Mouse (Mus musculus) T-cell, adult 2 months (primary cell): ENCODE measurements at regions not wholly inside any gene's neighbourhood (a gene's known extent, or its start where the extent isn't known, plus 50 kb on each side); places are given as distances from the start of the nearest gene placed in this dataset.
A peak's percentile ranks its signal among the peaks of the same experiment; 100 is the strongest.

Experiments
- DNase-seq: peaks from one replicate; pipeline ENCODE4 v3.0.0; 2022; ENCODE audit warnings: low spot score

DNA sequence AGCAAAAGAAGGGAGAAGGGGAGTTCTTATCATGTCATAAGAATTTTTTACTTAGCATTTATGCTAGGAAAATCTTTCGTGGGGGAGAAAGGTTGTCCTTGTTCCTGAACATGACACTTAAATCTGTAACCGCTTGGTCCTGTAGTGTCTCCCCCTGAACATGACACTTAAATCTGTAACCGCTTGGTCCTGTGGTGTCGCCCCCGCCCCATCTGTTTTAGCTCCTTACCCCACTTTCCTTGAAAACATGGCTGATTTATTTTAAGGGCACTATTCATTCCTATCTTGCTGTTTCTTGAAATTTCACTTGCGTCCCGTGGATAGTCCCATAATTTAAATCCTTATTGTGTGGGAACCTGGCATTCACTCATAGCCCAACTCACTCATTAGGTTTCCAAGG lies 82.2 kb downstream of the Rap2a start:
- no peak for DNase-seq

DNA sequence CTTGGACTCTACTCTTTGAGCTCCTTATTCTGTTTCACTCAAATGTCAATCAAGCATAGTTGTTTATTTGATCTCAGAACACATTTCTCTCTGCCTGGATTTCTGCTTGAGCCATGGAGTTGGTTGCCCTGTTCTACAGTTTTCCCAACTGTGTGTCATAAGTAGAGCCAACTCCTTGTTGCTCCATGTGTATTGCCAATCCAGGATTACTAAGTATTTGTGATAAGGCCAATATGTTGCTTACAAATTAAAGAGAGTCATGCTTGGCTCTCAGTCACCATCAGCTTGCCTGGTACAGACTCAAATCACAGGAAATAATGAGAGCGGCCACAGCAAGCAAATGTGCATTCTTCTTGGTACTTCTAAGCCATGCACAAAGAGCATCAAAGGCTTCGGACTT lies 82.7 kb downstream of the Rap2a start:
- no peak for DNase-seq

DNA sequence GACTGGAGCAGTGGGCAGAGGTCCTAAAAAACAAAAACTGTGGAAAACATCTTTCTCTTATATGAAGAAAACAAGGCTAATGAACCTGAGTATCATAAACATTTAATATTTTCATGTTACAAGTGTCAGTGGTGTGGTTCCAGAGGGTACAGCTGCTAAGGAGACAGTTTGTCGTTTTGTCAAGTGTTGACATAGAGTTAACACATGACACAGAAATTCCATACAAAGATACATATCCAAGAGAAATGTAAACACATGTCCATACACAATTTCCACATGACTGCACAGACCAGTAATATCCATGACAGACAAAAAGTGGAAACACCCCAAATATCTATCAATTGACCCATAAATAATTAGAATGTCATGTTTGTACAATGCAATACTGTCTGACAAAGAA lies 88.7 kb downstream of the Rap2a start:
- DNase-seq, result no peak

DNA sequence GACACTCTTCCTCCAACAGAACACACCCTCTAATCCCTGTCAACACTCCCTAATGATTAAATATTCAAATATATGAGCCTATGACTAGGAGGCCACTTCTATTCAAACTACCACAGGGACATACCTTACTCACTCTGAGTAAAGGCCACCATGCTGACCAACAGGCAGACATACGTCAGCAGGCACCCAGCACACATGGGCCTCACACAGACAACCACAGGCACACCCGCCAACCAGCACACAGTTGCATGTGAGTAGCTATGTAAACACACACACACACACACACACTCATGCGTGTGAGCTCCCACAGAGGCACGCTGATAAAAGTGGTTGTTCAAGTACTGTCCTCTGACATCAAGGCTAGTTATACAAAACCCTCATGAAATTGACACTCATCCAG lies 89.8 kb downstream of the Rap2a start:
- no peak for DNase-seq

DNA sequence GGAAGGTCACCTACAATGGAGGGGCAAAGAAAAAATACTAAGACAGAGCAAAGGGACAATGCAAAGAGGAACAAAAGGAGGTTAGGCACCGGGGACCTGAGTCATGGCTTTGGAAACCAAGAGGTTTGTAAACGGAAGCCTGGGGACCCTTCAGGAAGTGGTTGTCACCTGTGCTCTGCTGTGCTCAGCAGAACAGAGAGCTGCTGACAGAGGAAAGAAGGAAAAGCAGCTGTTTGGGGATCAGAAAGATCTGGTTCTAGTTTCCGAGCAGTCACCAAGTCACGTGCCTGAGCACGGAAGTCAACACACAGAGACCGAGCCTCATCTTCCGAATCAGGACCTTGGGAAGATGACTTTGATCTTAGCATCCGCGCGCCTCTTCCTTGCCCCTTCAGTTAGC lies 94.0 kb downstream of the Rap2a start:
- peak; percentile 2 for DNase-seq

DNA sequence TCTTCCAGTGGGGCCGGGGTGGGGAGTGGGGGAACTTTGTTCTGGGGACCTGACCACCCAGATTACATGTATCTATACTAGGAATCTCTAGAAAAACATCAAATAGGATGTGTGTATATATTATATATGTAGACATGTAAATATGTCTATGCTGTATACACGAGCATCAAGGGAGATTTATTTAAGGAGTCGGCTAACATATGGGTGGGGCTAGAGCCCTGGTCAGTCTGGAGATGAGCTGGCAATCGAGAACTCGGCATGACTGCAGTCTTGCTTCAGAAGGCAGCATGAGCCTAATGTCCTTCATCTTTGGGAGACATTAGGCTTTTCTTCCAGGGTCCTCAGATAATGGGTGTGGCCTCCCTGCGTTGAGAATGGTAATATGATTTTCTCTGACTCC lies 97.0 kb downstream of the Rap2a start:
- DNase-seq, result no peak

DNA sequence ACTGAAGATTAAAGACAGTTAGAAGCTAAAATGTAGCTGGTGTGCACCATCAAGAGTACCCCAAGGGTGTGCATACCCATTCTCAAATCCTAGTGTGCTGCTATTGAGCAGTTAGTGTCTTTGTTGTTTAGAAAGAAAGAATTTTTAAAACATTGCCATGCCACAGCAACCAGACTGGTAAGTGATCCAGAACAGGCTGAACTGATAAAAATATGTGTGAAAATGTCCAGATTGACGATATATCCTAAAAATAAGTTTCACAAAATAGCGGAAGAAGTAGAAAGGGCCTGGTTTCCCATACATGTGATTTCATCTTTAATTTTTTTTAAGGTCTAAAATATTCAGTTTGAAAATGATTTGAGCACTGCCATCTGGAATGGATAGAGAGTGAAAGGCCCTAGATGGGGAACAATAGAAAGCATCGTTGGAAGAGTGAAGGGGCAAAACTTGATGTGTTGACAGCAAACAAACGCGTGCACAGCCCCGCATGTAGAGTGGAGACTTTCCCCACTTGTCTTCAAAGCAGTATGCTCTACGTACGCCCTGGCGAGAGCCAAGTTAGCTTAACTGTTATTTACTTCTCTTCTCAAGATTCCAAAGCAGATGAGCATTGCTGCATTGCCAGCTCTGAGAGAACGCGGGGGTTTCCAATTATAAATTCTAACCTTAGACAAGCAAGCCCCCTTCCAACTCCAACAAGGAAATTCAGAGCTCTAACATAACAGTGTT lies 100.3 kb downstream of the Rap2a start:
- no peak for DNase-seq

DNA sequence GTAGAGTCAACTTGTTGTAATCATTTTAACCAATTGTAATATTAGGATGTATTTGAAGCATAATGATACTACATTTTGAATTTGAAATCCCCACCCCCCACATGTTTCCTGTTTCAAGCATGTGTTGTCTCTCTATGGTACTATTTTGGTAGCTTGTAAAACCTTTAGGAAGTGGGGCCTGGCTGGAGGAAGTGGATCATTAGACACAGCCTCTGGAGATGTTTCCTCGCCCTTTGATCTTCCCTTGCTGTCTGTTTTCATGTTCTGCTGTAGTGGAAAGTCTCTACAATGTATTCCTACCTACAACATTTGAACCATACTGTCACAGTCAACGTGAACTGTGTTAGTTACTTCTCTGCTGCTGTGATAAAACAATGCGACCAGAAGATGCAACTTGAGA lies 105.6 kb downstream of the Rap2a start:
- no peak for DNase-seq

DNA sequence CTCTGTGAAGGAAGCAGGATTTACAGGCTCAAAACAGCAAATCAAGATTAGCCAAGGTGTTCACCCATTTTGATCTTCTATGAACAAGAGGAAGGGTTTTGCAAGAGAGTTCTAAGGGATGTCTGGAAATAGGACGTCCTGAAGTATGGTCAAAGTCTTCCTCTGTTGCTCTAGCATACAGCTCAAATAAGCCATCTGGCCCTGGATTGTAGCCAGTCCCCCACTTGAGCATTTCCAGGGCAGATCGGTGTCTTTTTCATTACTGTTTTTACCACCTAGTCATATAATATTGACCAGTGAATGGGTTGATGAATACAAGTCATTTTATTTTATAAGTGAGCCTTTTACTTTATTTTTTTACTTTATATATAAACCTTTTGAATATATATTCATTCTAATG lies 113.9 kb downstream of the Rap2a start:
- DNase-seq, result no peak

DNA sequence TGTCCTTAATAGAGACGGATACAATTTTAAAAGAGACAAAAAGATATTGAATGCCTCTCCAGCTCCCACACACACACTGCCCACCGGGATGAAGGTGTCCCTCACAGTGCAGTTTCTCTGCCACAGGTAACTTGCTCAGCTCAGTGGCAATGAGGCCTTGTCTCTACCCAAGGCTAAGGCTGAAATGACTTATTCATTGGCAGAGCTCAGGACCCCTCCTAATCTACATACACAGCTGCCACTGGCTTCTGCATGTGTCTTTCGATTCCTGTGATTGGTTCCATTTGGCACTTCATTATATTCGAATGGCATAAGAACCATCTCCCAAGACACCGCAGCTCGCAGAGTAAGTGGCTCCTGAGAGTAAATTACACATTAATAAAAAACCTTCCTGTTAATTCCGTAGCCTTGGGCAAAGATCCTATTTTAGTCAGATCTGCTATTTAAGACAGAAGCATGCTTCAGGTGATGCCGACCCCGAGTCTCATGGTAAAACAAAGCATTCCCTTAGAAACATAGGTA lies 122.2 kb downstream of the Rap2a start:
- no peak for DNase-seq

DNA sequence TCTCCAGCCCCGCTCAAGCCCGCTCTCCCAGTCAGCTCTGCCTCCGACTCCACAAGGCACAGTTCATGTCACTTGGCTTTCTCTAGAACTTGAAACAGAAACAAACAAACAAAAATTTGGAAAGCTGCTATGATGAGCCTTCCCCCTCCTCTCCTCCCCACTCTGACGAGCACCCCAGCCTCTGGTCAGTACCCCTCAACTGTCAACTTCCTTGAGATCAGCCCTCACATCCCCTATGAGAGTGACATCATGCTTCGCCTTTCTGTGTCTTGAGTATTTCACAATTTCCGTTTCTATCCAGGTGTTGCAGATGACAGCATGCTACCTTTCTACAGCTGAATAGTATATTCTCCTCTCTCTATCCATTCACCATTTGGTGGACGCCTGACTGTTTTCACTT lies 123.3 kb downstream of the Rap2a start:
- no peak for DNase-seq

DNA sequence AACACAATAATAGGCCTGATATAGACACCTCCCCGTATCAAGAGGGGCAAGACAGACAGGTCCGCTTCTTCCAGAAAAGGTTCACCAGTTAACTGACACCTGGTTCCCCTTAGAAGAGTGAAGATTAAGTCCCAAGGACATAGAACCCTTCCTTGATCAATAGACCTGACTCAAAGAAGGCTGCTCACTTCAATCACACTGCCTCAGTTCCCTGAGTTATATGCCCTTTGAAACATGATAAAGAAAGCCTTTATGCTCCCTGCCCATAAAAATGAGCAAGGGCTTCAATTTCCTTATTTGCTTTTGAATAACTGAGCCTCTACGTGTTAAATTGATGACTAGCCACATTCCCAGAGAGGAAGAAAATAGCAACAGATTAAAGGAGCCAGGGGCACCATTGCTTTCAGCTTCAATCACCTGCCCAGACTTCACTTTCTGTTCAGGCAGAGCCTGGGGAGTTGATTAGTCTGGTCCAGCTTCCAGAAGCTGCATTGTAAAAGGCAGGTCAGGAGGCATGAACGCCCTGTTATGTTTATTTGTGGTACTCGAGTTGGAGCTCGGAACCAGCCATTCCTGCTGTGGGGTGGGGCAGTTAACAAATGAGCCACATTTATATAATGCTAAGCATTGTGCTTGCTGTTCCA lies 125.7 kb downstream of the Rap2a start:
- no peak for DNase-seq

DNA sequence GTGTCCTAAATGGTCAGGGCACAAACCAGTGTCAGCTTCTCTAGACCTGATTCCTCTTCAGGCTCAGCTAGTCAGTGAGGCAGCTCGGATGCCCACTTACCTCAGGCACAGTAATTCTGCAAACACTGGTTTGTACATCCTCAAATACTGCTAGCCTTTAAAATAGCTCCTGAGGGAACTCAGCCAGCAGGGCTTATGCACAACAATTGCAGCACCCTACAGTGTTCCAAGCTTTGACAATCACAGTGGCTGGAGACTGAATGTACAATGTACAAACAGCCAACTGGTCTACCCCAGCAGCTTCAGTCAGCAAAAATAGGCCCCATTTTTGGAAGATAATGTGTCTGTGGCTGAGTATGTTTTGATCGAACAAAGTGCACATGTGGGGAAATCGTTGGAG lies 129.6 kb downstream of the Rap2a start:
- no peak for DNase-seq

DNA sequence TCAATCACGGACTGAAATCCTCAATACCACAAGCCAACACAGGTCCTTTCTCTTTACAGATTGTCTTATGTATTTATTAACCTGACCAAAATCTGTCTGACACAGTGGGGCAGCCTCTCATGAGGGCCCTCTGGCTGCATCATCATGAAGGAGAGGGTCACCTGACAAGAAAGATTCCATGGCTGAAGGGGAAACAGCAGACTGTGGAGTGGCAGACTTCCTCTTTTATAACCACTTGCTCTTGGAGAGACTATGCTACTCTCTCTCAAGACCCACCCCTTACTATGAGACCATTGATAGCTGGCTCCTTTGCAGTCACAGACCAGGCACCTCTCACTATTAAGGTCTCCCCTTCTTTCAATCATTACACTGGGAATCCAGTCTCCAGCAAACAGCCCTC lies 133.1 kb downstream of the Rap2a start:
- DNase-seq, result no peak

DNA sequence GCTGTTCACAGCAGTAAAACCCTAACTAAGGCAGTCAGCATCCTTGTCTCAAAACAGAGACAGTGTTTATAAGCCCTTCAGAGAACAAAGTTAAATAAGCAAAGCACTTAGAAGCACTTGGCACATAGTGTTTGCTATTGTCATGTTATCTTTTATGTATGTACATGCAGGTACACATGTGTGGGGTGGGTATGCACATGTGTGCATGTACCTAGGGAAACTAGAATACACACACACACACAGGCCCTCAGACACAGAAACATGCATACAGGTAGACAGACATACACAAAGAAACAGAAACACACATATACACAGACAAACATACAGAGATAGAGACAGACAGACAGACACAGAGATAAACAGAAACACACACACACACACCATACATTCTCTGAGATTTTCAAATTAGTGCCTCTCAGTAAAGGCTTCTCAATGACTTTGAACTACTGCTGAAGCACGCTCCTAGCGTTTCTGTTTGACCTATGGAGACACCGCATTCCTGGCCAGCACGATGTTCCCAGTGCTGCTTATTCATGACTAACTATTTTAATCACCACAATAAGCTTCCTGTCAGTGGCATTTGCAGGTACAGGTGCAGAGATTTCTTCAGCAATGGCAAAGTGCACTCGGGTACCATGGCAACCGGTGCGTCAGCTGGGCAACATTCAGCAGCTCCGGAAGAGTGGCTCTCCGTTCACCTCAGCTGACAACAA lies 148.1 kb downstream of the Rap2a start:
- no peak for DNase-seq

DNA sequence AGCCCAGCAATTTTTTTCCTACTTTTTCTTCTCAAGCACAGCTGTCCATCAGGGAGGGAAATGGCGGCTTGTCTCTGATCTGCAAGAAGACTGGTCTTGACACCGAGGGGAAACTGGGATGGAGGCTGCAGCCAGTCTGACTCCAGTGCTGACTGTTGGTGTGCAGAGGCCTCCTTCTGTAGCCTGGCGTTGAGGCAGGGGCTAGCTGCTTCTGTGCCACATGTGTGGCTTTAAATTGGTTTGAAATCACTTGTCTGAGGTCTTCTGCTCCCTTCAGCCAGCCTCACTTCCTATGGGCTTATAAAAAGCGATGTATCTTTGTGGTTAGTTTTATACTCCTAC lies 148.7 kb downstream of the Rap2a start:
- DNase-seq, result no peak

DNA sequence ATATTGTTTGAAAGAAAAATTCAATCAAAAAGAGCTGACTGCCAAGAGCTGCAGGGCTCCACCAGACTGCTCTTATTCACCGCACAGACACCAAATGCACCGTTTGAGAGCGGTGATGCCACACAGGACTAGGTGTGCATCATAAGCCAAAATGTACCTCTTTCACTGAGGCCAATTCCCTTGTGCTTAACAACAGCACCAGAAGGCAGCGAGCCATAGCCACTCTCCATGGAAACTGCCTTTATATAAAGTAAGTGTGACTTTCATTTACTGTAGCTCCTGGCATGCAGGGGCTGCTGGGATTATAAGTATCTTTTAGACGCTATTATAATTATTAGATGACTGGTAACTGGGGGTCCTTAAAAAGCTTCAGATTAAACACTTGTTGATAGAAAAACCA lies 154.5 kb downstream of the Rap2a start:
- DNase-seq, result no peak

DNA sequence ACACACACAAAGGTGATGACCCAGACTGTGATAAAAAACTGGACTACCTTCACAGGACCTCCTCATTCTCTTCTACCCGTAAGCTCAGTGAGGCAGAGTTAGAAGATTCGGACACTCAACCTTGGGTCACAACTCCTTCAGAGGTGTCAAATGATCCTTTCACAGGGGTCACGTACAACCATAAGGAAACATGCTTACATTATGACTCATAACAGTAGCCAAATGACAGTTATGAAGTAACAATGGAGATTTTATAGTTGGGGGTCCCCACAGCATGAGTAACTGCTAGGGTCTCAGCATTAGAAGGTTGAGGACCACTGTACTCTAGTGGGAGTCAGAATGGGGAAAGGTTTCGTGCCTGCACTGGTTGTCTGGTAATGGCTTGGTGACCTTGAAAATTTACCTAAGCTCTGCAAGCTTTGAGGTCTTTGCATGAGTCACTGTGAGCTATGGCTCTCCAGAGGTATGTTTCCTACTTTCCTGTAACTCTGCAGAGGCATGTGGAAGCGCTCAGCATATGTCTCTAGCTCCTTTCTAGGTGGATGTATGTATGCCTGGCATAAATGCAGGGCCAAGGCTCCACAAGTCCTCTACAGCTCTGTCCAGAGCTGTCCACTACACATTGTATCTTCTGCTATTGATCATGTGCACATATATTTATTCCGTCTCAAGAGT lies 158.6 kb downstream of the Rap2a start:
- no peak for DNase-seq

DNA sequence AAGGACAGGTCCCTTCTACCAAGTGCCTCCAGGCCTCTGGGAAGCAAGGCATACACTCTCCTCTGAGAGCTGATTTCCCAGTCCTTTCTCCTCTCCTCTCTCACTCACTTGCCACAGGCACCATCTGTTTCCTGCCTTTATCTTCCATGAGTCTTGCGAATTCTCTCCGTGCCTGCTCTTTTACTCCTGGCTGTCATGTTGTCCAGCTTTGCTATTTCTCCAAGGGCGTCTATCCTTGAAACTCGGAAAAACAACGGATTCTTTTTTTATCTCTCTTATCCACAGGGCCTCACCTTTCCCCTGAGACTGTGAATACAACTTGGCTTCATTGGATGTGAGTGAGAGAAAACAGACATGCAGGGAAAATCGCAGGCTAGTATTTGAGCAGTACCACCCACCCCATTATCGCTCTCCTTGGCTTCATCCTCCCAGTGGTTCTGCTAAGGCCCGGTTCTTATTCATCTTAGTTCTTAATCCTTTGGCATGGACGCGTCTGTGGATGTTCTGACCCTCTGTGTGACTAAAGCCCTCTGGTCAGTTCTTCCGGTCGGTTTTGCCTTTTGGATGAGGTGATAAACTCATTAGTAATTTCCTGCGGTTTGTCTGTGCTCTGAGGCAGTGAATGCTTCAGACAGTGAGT lies 159.4 kb downstream of the Rap2a start:
- DNase-seq, result no peak

DNA sequence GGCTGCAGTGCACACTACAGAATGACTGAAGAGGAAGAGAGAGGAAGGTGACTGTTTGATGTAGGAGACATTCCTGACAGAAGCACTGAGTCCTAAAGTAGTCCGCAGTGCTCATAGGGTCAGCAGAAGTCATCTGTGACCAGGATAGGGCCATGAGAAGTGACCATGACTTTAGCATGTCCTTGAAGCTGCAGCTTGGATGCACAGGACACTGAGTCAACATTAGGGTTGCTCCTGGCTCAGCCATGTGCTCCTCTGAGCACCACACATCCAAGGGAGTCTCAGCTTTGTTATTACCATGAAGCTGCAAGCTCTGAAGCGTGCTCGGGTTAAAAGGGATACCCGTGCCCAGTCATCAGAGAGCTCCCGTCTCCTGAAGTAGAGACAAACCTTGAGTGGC lies 164.3 kb downstream of the Rap2a start:
- DNase-seq, result no peak

DNA sequence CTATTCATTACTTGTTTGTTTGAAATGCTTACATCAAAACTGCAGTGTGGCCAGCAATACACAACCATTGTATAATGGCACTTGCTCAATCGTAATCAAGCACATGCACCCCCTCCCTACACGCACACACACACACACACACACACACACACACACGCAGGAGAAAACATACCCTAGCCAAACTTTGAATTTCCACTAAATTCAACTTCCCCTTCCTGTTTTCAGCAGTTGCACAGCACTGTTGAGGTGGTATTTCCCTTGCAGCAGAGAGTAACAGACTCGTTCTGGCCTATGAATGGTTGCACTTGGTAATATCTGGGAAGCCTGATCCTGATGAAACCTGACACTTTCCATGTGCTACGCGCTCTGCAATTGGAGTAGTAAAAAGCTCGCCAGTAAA lies 173.8 kb downstream of the Rap2a start:
- no peak for DNase-seq

DNA sequence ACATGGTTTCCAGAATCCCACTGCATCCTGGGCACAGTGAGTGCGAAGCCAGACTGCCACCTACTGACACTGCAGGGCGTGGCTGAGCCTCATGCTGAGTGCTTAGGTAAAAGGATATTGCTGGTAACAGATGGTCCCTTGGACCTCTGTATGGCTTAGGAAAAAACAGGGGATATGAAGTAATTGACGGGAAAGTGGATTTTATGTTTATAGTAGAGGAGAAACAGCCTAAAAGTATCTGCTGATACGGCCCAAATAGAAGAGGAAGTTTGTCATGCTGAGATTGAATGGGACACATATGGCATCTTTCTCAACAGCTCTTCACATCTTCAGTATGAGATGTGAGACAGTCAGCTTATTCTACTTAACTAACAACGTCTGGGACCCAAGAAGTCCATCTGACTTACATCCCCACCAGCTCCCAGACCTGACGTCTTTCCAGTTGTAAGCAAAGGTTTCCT lies 182.1 kb downstream of the Rap2a start:
- no peak for DNase-seq
